In genomic region chr12:100873612-100874011, GRCm38 (mm10) we compare ENCODE assay signal across 22 mouse cellular contexts. TPM values are rescaled to one million over a fixed set of nuclear protein-coding genes. Genes with fewer than 3 reads are reported as not detected.
DNase-seq lines count a peak whose midpoint lies in the region; TF ChIP-seq lines count a peak whose summit lies in the region.
"Had no signal": no experiment of that assay in that cellular context is flagged by ENCODE, and none has a peak within 500 bp of the region (broad histone marks: within the 10 kb centered on the region; RNA-seq: fewer than 3 reads in every experiment).

No protein-coding gene starts in this region.

- TF ChIP-seq POLR2A in MEL (IDR thresholded peaks at IDR 0.05; ENCODE audit: control insufficient read depth in 1 of 2, insufficient read depth in 1 of 2, low read depth in 1 of 2, low read length in 2 of 2, poor library complexity in 1 of 2) (no peak), myocyte (IDR thresholded peaks at IDR 0.05; ENCODE audit: insufficient read length, low read depth) (no peak)

- H3K36me3 ChIP-seq in C2C12 (ENCODE audit: control insufficient read depth, insufficient read depth) (peaks cover 31% of the 10 kb centered on the region), MEL (ENCODE audit: control insufficient read depth in 1 of 2, insufficient read depth in 2 of 2, low read length in 2 of 2) (no peaks in the 10 kb centered on the region), myocyte (ENCODE audit: control insufficient read depth, insufficient read depth) (no peaks in the 10 kb centered on the region)
- H3K36me3 ChIP-seq: G1E had no signal

- no peak for TF ChIP-seq CTCF in C2C12 (IDR thresholded peaks at IDR 0.05; ENCODE audit: control insufficient read depth, insufficient read depth, insufficient read length)
- TF ChIP-seq CTCF in MEL (IDR thresholded peaks at IDR 0.05 in 2 of 3, conservative IDR thresholded peaks at IDR 0.05 in 1 of 3; ENCODE audit: control insufficient read depth in 1 of 3, insufficient read depth in 1 of 3, low read depth in 2 of 3, low read length in 3 of 3, poor library complexity in 1 of 3, severe bottlenecking in 1 of 3) = no peak

- H3ac ChIP-seq in C2C12 (ENCODE audit: control insufficient read depth, insufficient read length, low read depth) (no peak overlapping the region), myocyte (ENCODE audit: control insufficient read depth, insufficient read length) (no peak overlapping the region)

- no peak for TF ChIP-seq RAD21 in MEL (IDR thresholded peaks at IDR 0.05; ENCODE audit: low read depth, low read length)

- H3K27me3 ChIP-seq in C2C12 (ENCODE audit: control insufficient read depth, insufficient read depth, insufficient read length) (no peaks in the 10 kb centered on the region), MEL (ENCODE audit: control insufficient read depth in 1 of 2, insufficient read depth in 2 of 2, low read length in 2 of 2) (peaks cover 0 to 9% of the 10 kb centered on the region in 2 experiments; a peak in 3 of 4 replicates), myocyte (ENCODE audit: control insufficient read depth, insufficient read depth, insufficient read length) (no peaks in the 10 kb centered on the region)
- H3K27me3 ChIP-seq: CH12.LX, Patski had no signal

- H3K4me2 ChIP-seq in myocyte (ENCODE audit: low read depth) = no peak overlapping the region

- H3K4me1 ChIP-seq in MEL (ENCODE audit: control insufficient read depth in 1 of 2, insufficient read depth in 2 of 2, low read length in 2 of 2) = no peaks in the 10 kb centered on the region

- H3K9me3 ChIP-seq in MEL (replicated peaks; ENCODE audit: insufficient read depth, low read length) = no peaks in the 10 kb centered on the region
- H3K9me3 ChIP-seq: G1E had no signal

- H3K79me3 ChIP-seq in C2C12 (ENCODE audit: low read depth) = no peaks in the 10 kb centered on the region

- no peak overlapping the region for H3K9ac ChIP-seq in MEL (ENCODE audit: control insufficient read depth, low read depth, low read length, poor library complexity, severe bottlenecking)

- H3K4me3 ChIP-seq in C2C12 (ENCODE audit: insufficient read depth, poor library complexity, severe bottlenecking) = no peak overlapping the region
- no peak overlapping the region for H3K4me3 ChIP-seq in MEL (ENCODE audit: control insufficient read depth in 1 of 2, insufficient read depth in 1 of 2, low read depth in 2 of 2, low read length in 2 of 2)
- H3K4me3 ChIP-seq in myocyte = no peak overlapping the region

- H3K27ac ChIP-seq in MEL (ENCODE audit: control insufficient read depth, low read depth, low read length) = no peak overlapping the region

- peak; percentile 26 for DNase-seq in retina, postnatal 1 day
- DNase-seq in retina, embryonic 14.5 days (ENCODE audit: low spot score) = no peak
- DNase-seq in MEL (ENCODE audit: low read depth, low spot score) = no peak
- no peak for DNase-seq in thymus, postnatal 10 days (ENCODE audit: low spot score in 2 of 2)
- no peak for DNase-seq in frontal cortex, postnatal 14 days (ENCODE audit: low spot score in 2 of 2)
- no peak for DNase-seq in heart, adult 18-20 months
- DNase-seq: adrenal gland, adult 2 months; adrenal gland, adult 8-10 months; adrenal gland, postnatal 10 days; adrenal gland, postnatal 14 days; adrenal gland, postnatal 25 days; adrenal gland, postnatal 36 days; B cell, adult 2 months; cerebellum, adult 11 months; cerebellum, adult 11-12 months; cerebellum, adult 18-20 months; cerebellum, adult 2 months had no signal

- TF ChIP-seq EP300 in MEL (IDR thresholded peaks at IDR 0.05; ENCODE audit: low read depth in 1 of 2, low read length in 2 of 2) = no peak

- no peaks in the 10 kb centered on the region for H3K79me2 ChIP-seq in C2C12 (ENCODE audit: control insufficient read depth, insufficient read depth)
- H3K79me2 ChIP-seq in MEL (ENCODE audit: control insufficient read depth, insufficient read depth, low read length, poor library complexity) = no peaks in the 10 kb centered on the region
- H3K79me2 ChIP-seq in myocyte (ENCODE audit: control insufficient read depth, insufficient read depth) = no peaks in the 10 kb centered on the region

TF ChIP-seq in C2C12, 6 proteins besides CTCF, POLR2A, EP300 and RAD21:
- TF ChIP-seq MYOG (IDR thresholded peaks at IDR 0.05; ENCODE audit: control insufficient read depth, extremely low read depth, insufficient read length) (no peak), MAX (IDR thresholded peaks at IDR 0.05) (no peak), FOSL1 (IDR thresholded peaks at IDR 0.05; ENCODE audit: insufficient read depth, low read length, poor library complexity, severe bottlenecking) (no peak), CEBPB (IDR thresholded peaks at IDR 0.05; ENCODE audit: low read depth) (no peak), USF1 (IDR thresholded peaks at IDR 0.05; ENCODE audit: low read depth) (peak; percentile 65), MYOD1 (IDR thresholded peaks at IDR 0.05; ENCODE audit: control insufficient read depth, insufficient read length, low read depth) (no peak)

TF ChIP-seq in MEL, 35 proteins besides CTCF, POLR2A, EP300 and RAD21:
- no peak for TF ChIP-seq TBP (IDR thresholded peaks at IDR 0.05; ENCODE audit: low read depth, low read length)
- peak; percentile 74 for TF ChIP-seq HCFC1 (IDR thresholded peaks at IDR 0.05; ENCODE audit: low read depth, low read length)
- TF ChIP-seq USF2 (IDR thresholded peaks at IDR 0.05; ENCODE audit: borderline replicate concordance in 1 of 2, insufficient read depth in 1 of 2, low read depth in 1 of 2, low read length in 2 of 2) = peak in 1 of 2 experiments; percentile 39; a peak in 1 of 4 replicates
- TF ChIP-seq USF1 (IDR thresholded peaks at IDR 0.05; ENCODE audit: low read depth, low read length) = peak; percentile 82
- no peak for TF ChIP-seq TCF12 (IDR thresholded peaks at IDR 0.05; ENCODE audit: low read depth, low read length)
TF ChIP-seq in MEL: peak in this region for 3.

TF ChIP-seq in myocyte, 11 proteins besides CTCF, POLR2A, EP300 and RAD21:
- TF ChIP-seq USF1 (IDR thresholded peaks at IDR 0.05; ENCODE audit: low read depth) (peak; percentile 54), SRF (IDR thresholded peaks at IDR 0.05; ENCODE audit: control insufficient read depth, insufficient read length, low read depth) (no peak)

RNA-seq across cellular contexts. Expression of gene Gpr68, which starts 34.4 kb away (rescaled TPM):
- polyA plus RNA-seq in C2C12 (2012; fragmentation: generic; extraction: Trizol) (0.13 TPM), MEL (2012; ENCODE audit: insufficient read depth in 1 of 2, insufficient read length in 2 of 2, low read depth in 1 of 2, low replicate concordance in 2 of 2, missing spikeins in 1 of 2) (not detected), myocyte (2012; fragmentation: generic; extraction: Trizol) (0.07 TPM)
- total RNA-seq in MEL (2012; rRNA removed) = 0.04 TPM in 1 of 2 replicates, not detected in the other
- 1 to 10 TPM in 1 of 2 experiments, under 1 TPM in 1; 0.45 to 1.5 TPM for total RNA-seq in heart, adult 18-20 months (2021)
- polyA plus RNA-seq: G1E had no signal
